Mouse (Mus musculus): Measurements from ENCODE around the gene Tbc1d9. TPM values are rescaled to one million over a fixed set of nuclear protein-coding genes. Genes with fewer than 3 reads are reported as not detected.

Tbc1d9 gene
- 3.6 and 3.9 TPM in 2 replicates for total RNA-seq (2023)

DNA sequence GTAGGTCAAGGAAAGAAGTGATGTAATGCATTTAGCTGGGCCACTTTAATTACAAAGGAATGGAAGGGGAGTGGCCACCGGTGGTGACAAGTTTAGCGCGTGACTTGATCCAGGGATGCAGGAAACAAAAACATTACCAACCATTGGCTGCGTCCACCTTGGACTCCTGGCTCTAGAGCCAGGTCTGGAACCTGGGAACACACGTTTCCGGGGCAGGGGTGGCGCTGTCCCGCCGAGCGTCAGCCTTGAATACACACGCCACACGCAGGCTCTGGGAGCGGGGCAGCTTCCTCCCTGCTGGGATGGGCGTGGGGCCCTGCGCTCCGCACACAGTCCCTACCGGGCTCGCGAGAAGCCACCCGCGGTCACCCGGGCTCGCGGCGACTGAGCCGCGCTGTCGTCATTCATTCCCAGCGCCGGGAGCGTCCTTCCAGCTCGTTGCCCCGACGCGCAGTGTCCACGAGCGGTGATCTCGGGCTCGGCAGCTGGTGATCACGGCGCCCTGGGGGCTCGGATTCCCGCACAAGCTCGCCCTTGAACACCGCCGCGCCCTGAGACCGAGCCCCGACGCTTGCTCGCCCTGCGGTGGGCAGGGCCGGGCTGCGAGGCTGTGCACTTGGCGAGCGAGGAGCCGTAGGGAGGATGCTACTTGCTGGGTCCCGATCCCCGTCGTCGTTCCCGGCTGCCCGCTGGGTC lies at the start of gene Tbc1d9:
Gene Tbc1d9, plus strand, starts transcription at position 118 of the 696 bp plus-strand sequence.

DNA sequence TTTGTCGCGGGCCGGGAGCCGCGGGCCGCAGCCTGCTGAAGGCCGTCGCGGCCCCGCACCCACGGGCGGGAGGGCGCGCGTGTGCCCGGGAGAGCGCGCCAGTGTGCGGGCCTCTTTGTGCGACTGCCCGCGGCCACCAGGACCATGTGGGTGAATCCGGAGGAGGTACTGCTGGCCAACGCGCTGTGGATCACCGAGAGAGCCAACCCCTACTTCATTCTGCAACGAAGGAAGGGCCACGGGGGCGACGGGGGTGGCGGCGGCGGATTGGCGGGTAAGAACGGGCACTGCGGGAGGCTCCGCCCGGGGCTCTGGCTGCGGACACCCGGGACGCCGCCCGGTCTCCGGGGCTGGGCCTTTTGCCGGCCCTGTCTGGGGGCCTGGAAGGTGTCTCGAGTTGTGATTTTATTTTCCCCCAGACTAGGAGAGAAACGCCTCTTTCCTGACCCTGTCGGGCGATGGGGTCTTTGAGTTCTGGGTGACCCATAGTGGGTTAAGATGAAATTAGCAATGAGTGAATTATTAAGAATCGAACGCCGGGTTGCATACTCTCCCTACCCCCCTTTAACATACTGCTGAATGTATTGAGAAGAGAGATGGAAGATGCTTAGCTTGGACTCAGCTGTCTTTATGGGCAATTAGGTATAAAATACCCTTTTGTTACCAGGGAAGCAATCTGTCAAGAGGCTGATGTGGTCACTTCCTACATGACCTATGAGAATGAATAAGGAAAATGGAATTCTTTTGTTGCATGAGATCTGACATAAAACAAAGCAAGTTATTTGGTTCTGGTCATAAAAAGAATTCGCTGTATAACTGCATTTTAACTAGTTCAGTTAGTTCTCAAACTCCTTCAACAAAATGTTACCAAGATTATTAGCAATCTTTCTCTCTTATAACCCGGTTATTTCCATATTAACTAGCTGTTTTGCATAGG lies 1.0 kb downstream of the Tbc1d9 start, which contains the start of gene Gm10645:
Gene Gm10645, minus strand, starts transcription at position 240 of the 937 bp plus-strand sequence.

GRCm38 (mm10) chr8:83290176-83290575 lies 125.0 kb downstream of the Tbc1d9 start, which contains the start of gene Ucp1:
Ucp1 (plus strand) TSS chr8:83290352.

Other genes starting within 250 kb of the Tbc1d9 start
- gene Gm10645, start 818 bp downstream of the Tbc1d9 start, total RNA-seq (2023) = 0.50 TPM in 1 of 2 replicates, not detected in the other
- not detected in 2 replicates for gene Ucp1, start 125.0 kb downstream of the Tbc1d9 start, total RNA-seq (2023)
- gene Elmod2, start 167.1 kb downstream of the Tbc1d9 start, total RNA-seq (2023) = 9.1 and 12.5 TPM in 2 replicates
- not detected in 2 replicates for gene Mgat4d, start 183.1 kb downstream of the Tbc1d9 start, total RNA-seq (2023)
- gene Clgn, start 224.5 kb downstream of the Tbc1d9 start, total RNA-seq (2023) = not detected in 2 replicates